Mouse (Mus musculus) stomach, postnatal 0 days (tissue): ENCODE data around the gene Gm19426. TPM values are rescaled to one million over a fixed set of nuclear protein-coding genes. Genes with fewer than 3 reads are reported as not detected.
A peak's percentile ranks its signal among the peaks of the same experiment; 100 is the strongest.

ENCODE experiments used
- ATAC-seq: fragments of 200-750 bp; cut with Nextera tagmentation; 2 replicates; pipeline ENCODE4 v1.8.0; 2017; ENCODE audit not compliant: low FRiP score, low TSS enrichment
- DNase-seq: peaks from one replicate; pipeline ENCODE4 v3.0.0-alpha.2; 2016; ENCODE audit warnings: low spot score
- H3K27ac ChIP-seq: fragments of 300-500 bp; sonication (generic); replicated peaks from 2 replicates; pipeline ENCODE4 v1.5.1; 2014; ENCODE audit warnings: mild to moderate bottlenecking, control low read depth
- H3K27me3 ChIP-seq: fragments of 300-500 bp; sonication (generic); 2 replicates; pipeline ENCODE4 v1.6.1; 2014; ENCODE audit warnings: low read length; ENCODE audit not compliant: control insufficient read depth, insufficient read depth
- H3K36me3 ChIP-seq: fragments of 300-500 bp; sonication (generic); 2 replicates; pipeline ENCODE4 v1.6.1; 2014; ENCODE audit warnings: low read length, mixed read lengths; ENCODE audit not compliant: control insufficient read depth, insufficient read depth
- H3K4me1 ChIP-seq: fragments of 300-500 bp; sonication (generic); replicated peaks from 2 replicates; pipeline ENCODE4 v1.6.1; 2014; ENCODE audit warnings: antibody characterized with exemption; ENCODE audit not compliant: control insufficient read depth, insufficient read depth
- H3K4me2 ChIP-seq: fragments of 300-500 bp; sonication (generic); replicated peaks from 2 replicates; pipeline ENCODE4 v1.6.1; 2014; ENCODE audit warnings: low read depth, mild to moderate bottlenecking, control low read depth, moderate library complexity
- H3K4me3 ChIP-seq: fragments of 300-500 bp; sonication (generic); 2 replicates; pipeline ENCODE4 v1.5.1; 2014; ENCODE audit warnings: low read depth, low read length, control low read depth
- H3K9ac ChIP-seq: fragments of 300-500 bp; sonication (generic); 2 replicates; pipeline ENCODE4 v1.6.1; 2014; ENCODE audit warnings: mild to moderate bottlenecking, low read length, control low read depth, mixed read lengths
- H3K9me3 ChIP-seq: fragments of 300-500 bp; sonication (generic); 2 replicates; pipeline ENCODE4 v1.6.1; 2016; ENCODE audit warnings: low read length; ENCODE audit not compliant: control insufficient read depth
- CTCF ChIP-seq: IDR thresholded peaks from 2 replicates; pipeline ENCODE4 v1.5.1; 2016; ENCODE audit warnings: antibody characterized with exemption, low read depth, mild to moderate bottlenecking, moderate library complexity
- EP300 ChIP-seq: optimal IDR thresholded peaks from 2 replicates; pipeline ENCODE3; 2016; ENCODE audit warnings: antibody characterized with exemption
- WGBS: fragments of 180-500 bp; shearing (Covaris S2); extraction: QIAGEN DNeasy Blood & Tissue Kit; methylation state at CpG from one replicate; pipeline ENCODE4 v1.1.7; 2014; 5-methylcytosine and 5-hydroxymethylcytosine counted together
- polyA plus RNA-seq: library from polyadenylated mRNA; unstranded; fragments of >200 nt; fragmentation: Nextera tagmentation; extraction: Ambion mirVana; gene quantifications from 2 replicates; pipeline ENCODE4 v1.2.1, GENCODE M21; 2015

The Gm19426 gene
- polyA plus RNA-seq, 1 experiment from 2014 or later, result 3.8 TPM

DNA sequence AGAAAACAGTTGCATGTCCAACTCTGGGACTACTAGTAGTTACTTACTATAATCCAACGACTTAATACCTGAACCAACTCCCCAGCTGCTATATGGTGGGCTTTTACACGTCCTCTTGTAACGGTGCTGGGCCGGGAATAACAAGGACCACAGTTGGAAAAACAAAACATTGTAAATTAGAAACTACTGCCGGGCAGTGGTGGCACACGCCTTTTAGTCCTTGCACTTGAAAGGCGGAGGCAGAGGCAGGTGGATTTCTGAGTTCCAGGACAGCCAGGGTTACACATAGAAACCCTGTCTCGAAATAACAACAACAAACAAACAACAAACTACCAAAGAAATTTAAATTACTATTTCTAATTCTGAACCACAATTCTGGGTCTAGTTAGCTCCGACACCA lies 16.7 kb downstream of the Gm19426 start:
- 3% methylated on average over 9 of the region's 9 CpGs for WGBS
- ATAC-seq (no peak), DNase-seq (no peak)
- Histone ChIP-seq H3K4me1 (0 out of 2 replicates have a peak, but pooled peaks cover 2% of the 10 kb centered on the region), H3K36me3 (peaks cover 6% of the 10 kb centered on the region), H3K4me3 (peak overlapping the region; percentile 63), H3K27ac (no peak overlapping the region), H3K9ac (peak overlapping the region; percentile 61), H3K9me3 (no peaks in the 10 kb centered on the region), H3K4me2 (peak overlapping the region; percentile 74), H3K27me3 (no peaks in the 10 kb centered on the region)
- no peak for TF ChIP-seq EP300
- TF ChIP-seq CTCF, result no peak

DNA sequence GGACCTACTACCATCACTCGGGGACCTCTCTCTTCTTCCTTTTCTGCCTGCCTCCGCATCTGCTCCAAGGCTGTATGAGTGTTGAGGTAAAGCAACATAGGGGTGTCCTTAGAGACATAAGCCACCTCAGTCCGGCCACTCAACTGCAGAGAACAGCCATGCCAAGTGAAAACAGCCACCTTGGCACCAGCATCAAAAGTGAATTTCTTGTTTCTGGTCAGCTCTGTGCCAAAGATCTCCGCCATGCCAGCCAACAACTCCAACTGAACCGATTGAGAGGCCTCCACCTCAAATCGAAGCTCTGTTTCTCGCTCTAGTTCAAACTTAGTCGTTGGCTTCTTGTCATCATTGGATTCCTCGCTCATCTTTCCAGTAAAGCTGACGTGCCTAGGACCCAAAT lies 17.7 kb downstream of the Gm19426 start:
- H3K27ac ChIP-seq, result no peak overlapping the region
- H3K4me3 ChIP-seq, result no peak overlapping the region
- no peak for ATAC-seq
- TF ChIP-seq CTCF (no peak), EP300 (no peak)
- peaks cover 6% of the 10 kb centered on the region for H3K36me3 ChIP-seq
- no peaks in the 10 kb centered on the region for H3K9me3 ChIP-seq
- no peak overlapping the region for H3K4me2 ChIP-seq
- no peak overlapping the region for H3K9ac ChIP-seq
- 0 out of 2 replicates have a peak, but pooled peaks cover 2% of the 10 kb centered on the region for H3K4me1 ChIP-seq
- DNase-seq, result no peak
- WGBS, result 91% methylated on average over 10 of the region's 10 CpGs
- no peaks in the 10 kb centered on the region for H3K27me3 ChIP-seq

GRCm38 (mm10) chr2:84723856-84724255 lies 19.6 kb downstream of the Gm19426 start:
- Histone ChIP-seq H3K9ac (no peak overlapping the region), H3K4me3 (no peak overlapping the region), H3K27ac (no peak overlapping the region), H3K27me3 (no peaks in the 10 kb centered on the region), H3K9me3 (no peaks in the 10 kb centered on the region), H3K4me1 (0 out of 2 replicates have a peak, but pooled peaks cover 2% of the 10 kb centered on the region), H3K4me2 (no peak overlapping the region), H3K36me3 (peaks cover 6% of the 10 kb centered on the region)
- ATAC-seq, result no peak
- WGBS, result 92% methylated on average over 14 of the region's 14 CpGs
- TF ChIP-seq EP300 (no peak), CTCF (no peak)
- no peak for DNase-seq

GRCm38 (mm10) chr2:84721182-84721581 lies 22.3 kb downstream of the Gm19426 start:
- Histone ChIP-seq H3K4me1 (0 out of 2 replicates have a peak, but pooled peaks cover 1% of the 10 kb centered on the region), H3K36me3 (peaks cover 6% of the 10 kb centered on the region), H3K27ac (no peak overlapping the region), H3K9ac (no peak overlapping the region), H3K27me3 (no peaks in the 10 kb centered on the region), H3K4me3 (no peak overlapping the region), H3K4me2 (no peak overlapping the region), H3K9me3 (no peaks in the 10 kb centered on the region)
- DNase-seq (no peak), ATAC-seq (no peak)
- no peak for TF ChIP-seq EP300
- TF ChIP-seq CTCF, result no peak
- WGBS, result 73% methylated on average over 3 of the region's 3 CpGs

DNA sequence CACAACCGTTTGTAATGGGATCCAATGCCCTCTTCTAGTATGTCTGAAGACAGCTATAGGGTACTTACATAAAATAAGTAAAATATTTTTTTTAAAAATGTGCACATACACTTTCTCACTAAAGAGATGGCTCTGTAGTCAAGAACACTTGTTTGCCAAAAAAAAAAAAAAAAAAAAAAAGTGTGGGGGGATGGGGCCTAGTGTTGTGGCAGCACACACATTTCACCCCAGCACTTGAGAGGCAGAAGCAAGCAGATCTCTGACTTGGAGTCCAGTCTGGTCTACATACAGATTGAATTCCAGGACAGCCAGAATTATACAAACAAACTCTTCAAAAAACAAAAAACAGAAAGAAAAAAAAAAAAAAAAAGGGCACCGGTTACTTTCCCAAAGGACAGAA lies 22.7 kb downstream of the Gm19426 start:
- H3K4me3 ChIP-seq, result no peak overlapping the region
- no peak for ATAC-seq
- 94% methylated on average over 2 of the region's 2 CpGs for WGBS
- TF ChIP-seq CTCF (no peak), EP300 (no peak)
- H3K4me1 ChIP-seq, result no peaks in the 10 kb centered on the region
- no peaks in the 10 kb centered on the region for H3K9me3 ChIP-seq
- H3K27me3 ChIP-seq, result no peaks in the 10 kb centered on the region
- no peak overlapping the region for H3K27ac ChIP-seq
- H3K36me3 ChIP-seq, result peaks cover 6% of the 10 kb centered on the region
- no peak for DNase-seq
- no peak overlapping the region for H3K4me2 ChIP-seq
- no peak overlapping the region for H3K9ac ChIP-seq

GRCm38 (mm10) chr2:84717357-84717756 lies 26.1 kb downstream of the Gm19426 start:
- DNase-seq, result no peak

More at GRCm38 (mm10) chr2:84717357-84717756, 26.1 kb downstream of the Gm19426 start:
- Histone ChIP-seq H3K27ac (no peak overlapping the region), H3K36me3 (no peaks in the 10 kb centered on the region), H3K4me2 (no peak overlapping the region), H3K4me1 (no peaks in the 10 kb centered on the region), H3K9ac (no peak overlapping the region), H3K9me3 (no peaks in the 10 kb centered on the region), H3K27me3 (no peaks in the 10 kb centered on the region), H3K4me3 (no peak overlapping the region)
- TF ChIP-seq CTCF (no peak), EP300 (no peak)
- ATAC-seq, result no peak
- 98% methylated on average over 4 of the region's 4 CpGs for WGBS
